Mouse (Mus musculus): ENCODE measurements at regions not wholly inside any gene's neighbourhood (a gene's known extent, or its start where the extent isn't known, plus 50 kb on each side); places are given as distances from the start of the nearest gene placed in this dataset.
"Not testable (repeated sequence)": the region's sequence is repeated elsewhere in the genome, so short reads cannot be mapped to it uniquely, and the experiment has no call there.

DNA sequence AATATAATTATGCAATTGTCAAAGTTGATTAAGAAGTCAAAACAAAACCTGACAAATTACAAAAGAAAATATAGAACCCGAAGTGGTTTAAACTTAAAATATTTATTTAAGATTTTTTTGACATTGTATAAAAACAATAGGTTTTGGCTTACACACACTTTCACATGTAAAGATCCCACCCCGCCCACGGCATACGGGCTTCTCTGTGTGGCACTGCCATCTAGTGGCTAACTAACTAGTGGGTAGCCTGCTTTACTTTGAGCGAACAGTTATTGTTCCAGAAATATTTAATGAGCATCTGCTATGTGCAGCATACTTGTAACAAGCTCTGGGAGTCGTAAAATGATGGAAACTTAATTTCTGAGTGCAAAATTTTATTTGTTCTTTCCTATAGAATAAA is 716.3 kb upstream of the Intu start:
- peak; percentile 50 for DNase-seq

DNA sequence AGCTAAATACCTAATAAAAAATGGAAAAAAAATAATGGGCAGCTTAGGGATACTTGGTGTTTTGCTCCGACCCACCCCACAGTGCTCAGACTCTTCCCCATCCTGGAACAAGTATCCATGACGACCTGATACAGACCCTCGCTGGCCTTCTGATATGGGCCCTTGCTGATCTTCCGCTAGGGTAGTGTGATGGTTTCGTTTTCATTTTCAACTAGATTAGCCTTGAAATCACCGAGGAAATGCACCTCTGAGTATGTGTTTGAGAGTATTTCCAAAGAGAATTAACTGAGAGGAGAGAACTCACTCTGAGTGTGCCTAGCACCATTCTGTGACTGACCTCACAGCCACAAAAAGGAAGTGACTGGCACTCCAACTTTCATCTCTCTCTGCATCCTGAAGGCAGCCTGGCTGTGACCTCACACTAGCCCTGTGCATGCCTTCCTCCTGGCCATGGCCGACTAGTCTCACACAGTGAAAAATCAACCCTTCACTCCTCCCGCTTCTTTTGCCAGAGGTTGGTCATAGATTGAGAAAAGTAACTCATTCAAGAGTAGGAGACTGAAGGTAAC is 700.5 kb upstream of the Intu start:
- DNase-seq = no peak

GRCm38 (mm10) chr3:39838377-39839145 is 692.5 kb upstream of the Intu start:
- no peak for DNase-seq

DNA sequence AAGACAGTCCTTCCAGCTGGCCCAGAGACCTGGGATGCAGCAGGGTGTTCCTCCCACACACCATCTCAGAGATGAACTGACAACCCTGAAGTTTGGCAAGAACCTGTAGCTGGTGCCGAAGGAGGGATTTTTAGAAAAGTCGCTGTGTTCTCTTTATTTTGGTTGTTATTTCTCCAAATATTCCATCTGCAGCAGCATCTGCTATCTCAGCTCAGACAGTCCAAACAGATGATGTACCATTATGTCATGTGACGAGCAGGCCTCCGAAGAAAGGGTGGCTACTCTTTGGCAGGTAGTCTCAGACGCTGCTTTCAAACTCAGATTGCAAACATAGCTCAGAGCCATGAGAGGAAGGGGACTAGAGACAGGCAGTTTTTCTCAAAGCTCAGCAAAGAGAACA is 690.1 kb upstream of the Intu start:
- DNase-seq = no peak

- DNase-seq = no peak
Observed at GRCm38 (mm10) chr3:39845123-39845522, 686.0 kb upstream of the Intu start.

GRCm38 (mm10) chr3:39848829-39849228 is 682.3 kb upstream of the Intu start:
- no peak for DNase-seq

DNA sequence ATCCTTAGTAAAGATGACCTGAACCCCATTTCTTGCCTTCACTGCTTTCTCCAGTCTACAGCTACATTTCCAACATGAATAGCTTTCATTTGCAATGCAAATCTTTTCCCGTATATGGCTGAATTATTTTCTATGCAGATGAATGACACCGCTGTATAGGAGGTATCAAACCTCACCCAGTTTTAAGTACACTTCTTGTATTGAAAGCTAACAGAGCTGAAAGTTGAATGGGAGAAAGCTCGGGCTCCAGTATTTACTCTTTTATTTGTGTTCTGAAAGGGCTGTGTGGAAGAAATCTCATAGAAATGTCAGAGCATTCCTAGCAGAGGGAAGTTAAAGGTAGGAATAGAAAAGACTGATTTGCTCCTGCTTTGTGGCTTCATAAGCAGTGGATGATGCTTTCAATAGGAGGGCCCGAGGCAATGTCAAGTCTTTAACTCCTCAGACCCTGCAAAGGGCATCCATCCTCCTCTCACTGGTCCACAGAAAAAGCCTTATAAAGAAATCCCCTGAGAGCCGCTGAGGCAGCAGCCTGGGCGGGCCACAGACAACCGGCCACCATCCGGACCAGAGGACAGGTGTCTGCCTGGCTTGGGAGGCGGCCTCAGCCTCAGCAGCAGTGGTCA is 673.8 kb upstream of the Intu start:
- DNase-seq = no peak

GRCm38 (mm10) chr3:39876046-39876445 is 655.0 kb upstream of the Intu start:
- DNase-seq = not testable (repeated sequence)

DNA sequence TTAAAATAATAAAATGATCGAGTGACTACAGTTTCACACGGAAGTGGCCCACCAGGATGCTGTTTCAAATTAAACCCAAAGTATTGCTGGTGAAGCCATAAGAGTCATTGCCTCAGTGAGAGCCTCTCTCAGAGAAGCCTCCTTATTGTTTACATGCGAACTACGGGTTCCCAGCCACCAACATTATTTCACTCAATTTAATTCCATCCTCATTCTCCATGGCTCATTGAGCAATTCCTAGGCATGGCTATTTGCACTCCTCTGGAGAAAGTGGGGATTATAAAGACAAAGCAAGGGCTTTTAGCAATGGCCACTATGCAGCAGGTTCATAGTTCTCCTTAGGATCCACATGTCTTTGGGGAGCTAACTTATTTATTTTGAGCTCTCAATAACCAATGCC is 646.7 kb upstream of the Intu start:
- no peak for DNase-seq

DNA sequence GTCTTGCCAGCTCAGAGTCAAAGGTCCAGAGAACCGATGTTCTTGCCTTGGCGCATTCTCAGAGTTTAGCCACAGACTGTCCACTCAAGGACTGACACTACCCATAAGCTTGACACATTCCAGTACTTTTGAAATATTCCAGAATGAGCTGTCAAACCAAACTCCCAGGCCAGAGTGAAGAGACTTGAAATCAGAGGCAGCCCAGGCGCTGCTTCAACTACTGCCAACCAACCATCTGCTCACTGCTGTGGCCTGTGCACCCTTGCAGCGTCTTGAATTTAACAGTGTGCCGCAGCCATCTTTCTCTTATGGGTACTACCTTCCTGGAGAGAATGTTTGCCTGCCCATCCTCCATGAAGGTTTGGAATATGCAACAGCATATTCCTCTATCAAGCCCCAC is 642.7 kb upstream of the Intu start:
- no peak for DNase-seq

- DNase-seq = no peak
Observed at GRCm38 (mm10) chr3:39889222-39889621, 641.9 kb upstream of the Intu start.

DNA sequence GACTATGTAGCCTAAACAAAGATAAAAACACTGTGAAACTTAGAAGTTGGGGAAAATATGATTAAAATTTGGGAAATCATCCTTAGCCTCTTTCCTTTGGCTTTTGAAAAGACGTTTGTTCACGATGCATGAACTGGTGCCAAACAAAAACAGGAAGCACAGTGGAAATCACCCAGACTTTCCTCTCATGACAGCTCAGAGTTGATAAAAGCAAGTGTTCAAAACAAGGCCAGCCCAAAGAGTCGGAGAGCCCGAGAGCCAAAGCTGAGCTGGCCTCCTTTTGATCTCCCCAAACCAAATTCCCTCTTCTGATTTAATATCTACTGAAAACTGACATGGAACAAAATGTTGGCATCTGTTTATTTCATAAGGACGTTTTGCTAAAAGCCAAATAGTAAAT is 632.1 kb upstream of the Intu start:
- DNase-seq = peak; percentile 10

- no peak for DNase-seq
Observed at GRCm38 (mm10) chr3:39900207-39900606, 630.9 kb upstream of the Intu start.

GRCm38 (mm10) chr3:39904377-39904776 is 626.7 kb upstream of the Intu start:
- no peak for DNase-seq

DNA sequence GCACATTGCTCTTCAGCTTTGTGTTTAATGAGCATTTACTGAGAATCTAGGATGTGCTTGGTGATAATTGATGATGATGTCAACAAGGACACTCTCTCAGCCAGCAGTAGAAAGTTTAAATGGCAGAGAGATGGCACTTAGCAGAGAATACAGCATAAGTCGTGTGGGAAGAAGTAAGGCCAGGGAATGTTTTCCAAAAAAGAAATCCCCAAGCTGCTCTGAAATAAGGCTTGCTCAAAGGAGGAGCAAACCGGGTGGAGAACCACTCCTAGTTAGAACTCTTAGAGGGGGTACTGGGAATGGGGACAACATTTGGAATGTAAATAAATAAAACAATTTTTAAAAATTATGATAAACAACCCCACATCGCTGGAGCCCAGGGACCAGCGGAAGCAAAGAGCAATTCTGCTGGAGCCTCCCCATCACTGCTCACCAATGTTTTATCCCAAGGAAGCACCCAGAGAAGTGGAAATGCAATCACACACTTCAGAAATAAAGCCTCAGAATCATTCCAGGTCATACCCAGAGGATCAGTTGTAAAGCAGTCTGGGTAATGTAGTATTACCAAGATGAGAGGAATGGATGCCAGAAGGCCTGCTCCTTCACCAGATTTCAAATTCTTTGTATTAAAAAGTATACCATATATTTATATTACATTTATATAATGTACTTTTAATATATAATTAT is 622.3 kb upstream of the Intu start:
- no peak for DNase-seq

- no peak for DNase-seq
Observed at GRCm38 (mm10) chr3:39909642-39910041, 621.4 kb upstream of the Intu start.

DNA sequence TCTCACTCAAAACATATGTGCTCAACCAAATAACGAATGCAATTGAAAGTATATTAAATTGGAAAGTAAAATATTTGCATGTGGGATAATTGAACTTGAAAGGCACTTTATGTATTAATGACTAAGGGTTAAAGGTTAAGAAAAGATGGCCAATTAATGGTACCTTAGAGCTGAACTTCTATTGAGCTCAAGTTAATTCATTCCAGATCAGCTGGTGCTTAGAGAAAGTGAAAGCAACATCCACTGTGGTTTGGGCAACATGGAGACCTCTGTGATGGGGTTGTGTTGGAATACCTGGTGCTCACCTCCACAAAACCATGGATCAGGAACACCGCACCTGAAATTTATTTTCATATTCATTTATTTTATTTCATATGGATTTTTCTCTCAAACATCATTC is 612.5 kb upstream of the Intu start:
- DNase-seq = no peak

GRCm38 (mm10) chr3:39925436-39925835 is 605.6 kb upstream of the Intu start:
- DNase-seq = no peak

GRCm38 (mm10) chr3:39928421-39928820 is 602.7 kb upstream of the Intu start:
- peak; percentile 95 for DNase-seq

DNA sequence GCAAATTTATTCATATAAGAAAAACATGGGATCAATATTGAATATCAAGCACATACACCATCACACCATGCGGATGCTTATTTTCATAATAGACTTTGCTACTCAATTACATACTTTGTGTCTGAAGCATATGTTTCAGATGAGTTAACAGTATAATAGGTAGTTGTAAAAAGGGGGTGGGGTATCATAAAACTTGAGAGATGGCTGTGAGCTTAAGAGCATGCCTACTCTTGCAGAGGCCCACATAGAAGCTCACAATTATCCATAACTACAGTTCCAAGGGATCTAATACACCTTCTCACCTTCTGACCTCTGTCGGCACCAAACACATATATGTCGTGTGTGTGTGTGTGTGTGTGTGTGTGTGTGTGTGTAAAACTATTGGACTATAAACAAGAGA is 597.7 kb upstream of the Intu start:
- DNase-seq = no peak

GRCm38 (mm10) chr3:39937719-39938278 is 593.3 kb upstream of the Intu start:
- DNase-seq = peak; percentile 1

DNA sequence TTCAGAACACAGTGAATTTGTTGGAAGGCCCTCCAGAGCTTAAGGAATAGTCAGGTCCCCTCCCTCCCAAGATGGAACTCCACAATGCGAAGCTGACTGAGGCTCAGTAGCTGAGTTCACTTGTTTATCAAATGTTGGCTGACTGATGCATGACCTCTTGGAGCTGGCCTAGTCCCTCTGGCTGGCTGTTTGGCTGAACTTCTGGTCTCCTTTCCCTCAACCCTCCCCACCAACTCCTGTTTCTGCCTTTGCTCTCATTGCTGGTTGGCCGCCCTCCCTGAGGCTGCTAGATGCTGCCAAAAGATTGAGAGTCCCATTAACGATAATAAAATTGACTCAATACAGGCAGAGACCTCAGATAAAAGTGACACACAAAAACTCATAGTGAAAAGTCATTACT is 586.5 kb upstream of the Intu start:
- DNase-seq = peak; percentile 34

DNA sequence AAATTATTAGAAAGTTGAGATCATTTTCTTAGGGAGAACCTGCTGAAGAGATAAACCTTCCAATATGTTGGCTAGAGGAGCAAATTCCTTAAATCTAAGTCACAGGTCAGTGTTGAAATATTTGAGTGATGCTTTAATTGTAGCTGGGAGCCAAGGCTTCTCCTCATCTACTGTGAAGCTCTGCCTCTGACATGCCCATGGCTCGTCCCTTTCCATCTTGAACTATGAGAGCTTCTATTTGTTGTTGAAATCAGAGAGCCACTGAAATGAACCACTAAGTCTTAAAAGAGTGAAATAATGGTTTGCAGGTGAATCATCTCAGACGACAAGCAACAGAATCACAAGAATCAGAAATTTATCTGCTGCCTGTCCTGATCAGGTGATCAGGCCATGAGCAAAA is 579.0 kb upstream of the Intu start:
- no peak for DNase-seq

DNA sequence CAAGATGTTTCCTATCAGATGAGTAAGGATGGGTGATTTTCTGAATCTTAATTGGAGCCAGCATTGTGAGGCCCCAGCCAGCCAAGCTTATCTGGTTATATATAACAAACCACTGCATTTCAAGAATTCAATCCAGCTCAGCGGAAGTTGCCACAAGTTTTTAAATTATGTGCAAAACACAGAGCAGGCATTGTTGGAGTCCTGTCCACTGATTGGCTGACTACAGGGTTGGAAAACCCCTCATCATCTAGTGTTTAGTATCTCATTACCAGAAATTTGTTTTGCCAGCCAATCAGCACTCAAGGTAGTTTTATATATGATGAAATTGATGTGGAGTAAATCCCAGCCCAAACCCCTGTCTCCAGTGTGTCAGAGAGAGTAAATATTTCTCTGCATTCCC is 578.5 kb upstream of the Intu start:
- no peak for DNase-seq

Data from kidney, adult 9 months (tissue).